Mouse (Mus musculus): ENCODE data around the gene Pyroxd2. TPM values are rescaled to one million over a fixed set of nuclear protein-coding genes. Genes with fewer than 3 reads are reported as not detected.
"Not testable (repeated sequence)": the region's sequence is repeated elsewhere in the genome, so short reads cannot be mapped to it uniquely, and the experiment has no call there.

Gene Pyroxd2
- total RNA-seq, 4 experiments from 2014 or later, result 0.53 to 1.2 (median 0.87) TPM

DNA sequence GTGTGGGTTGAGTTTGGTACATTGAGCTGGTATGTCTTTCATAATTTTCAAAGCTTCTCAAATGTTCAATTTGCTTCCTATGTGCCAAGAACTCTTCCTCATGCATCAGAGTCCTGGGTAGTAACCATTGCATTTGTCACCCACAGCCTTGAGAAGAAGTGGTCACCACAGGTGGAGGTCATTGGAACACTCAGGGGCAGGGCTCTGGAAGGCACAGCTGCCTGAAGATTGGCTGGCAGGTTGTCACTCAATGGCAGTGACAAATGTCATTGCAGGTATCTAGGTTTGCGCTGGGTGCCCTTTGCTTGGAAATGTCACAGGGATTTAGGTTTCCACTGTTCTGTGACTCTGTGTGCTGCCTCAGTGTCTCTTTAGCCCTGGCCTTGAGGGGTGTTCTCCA, 62.3 kb downstream of the Pyroxd2 start:
- DNase-seq (ENCODE audit: low spot score in 2 of 2), result no peak

- no peak for DNase-seq (ENCODE audit: low spot score in 2 of 2)
Observed at GRCm38 (mm10) chr19:42689786-42690185, 62.8 kb downstream of the Pyroxd2 start.

DNA sequence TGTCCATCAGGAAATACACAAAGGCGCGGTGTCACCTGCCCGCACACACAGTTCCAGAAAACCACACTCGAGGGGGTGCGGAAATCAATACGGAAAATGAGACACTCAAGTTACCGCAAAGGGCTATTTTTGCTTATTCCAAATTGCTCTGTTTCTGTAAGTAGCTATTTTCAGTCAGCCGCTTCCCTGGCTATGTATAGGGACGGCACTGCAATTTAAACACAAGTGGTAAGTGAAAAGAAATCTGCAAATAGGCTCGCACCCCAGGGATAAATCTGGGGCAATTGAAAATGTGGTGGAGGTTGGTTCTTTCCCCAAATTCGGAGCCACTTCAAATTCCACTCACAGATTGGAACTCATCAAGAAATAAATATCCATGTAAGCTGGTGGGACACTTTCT, 63.3 kb downstream of the Pyroxd2 start:
- DNase-seq (ENCODE audit: low spot score in 2 of 2), result no peak

DNA sequence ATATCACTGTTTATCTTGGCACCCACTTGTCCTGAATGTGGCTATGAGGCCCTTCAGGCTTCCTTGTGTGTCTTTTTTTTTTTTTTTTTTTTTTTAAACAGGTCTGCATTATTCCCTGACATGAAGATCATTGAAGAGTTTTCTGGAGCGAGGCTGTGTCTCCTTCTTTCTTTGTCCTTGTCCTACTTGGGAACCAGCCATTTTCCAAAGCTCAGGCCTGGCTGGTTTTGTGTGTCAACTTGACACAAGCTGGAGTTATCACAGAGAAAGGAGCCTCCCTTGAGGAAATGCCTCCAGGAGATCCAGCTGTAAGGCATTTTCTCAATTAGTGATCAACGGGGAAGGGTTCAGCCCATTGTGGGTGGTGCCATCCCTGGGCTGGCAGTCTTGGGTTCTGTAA, 69.8 kb downstream of the Pyroxd2 start:
- DNase-seq (ENCODE audit: low spot score in 2 of 2), result not testable (repeated sequence)

GRCm38 (mm10) chr19:42678191-42678590, 74.4 kb downstream of the Pyroxd2 start:
- no peak for DNase-seq (ENCODE audit: low spot score in 2 of 2)

GRCm38 (mm10) chr19:42677452-42677851, 75.1 kb downstream of the Pyroxd2 start:
- DNase-seq (ENCODE audit: low spot score in 2 of 2), result no peak

DNA sequence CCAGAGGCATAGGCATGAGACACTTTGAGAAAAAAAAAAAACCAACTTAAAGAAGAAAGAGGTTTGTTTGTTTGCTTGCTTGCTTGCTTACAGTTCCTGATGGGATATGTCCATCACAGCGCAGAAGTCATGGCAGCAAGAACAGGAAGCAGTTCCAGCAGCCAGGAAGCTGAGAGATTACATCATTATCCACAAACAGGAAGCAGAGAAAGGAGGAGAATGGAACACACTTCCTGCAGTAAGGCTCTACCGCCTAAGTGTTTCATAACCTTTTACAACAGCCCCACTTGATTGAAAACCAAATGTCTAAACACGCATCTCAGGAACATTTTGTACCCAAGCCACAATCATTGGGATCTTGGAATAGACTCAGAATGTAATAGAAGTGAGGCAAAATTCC, 75.6 kb downstream of the Pyroxd2 start:
- DNase-seq (ENCODE audit: low spot score in 2 of 2), result no peak

Other genes with a start within 250 kb of the Pyroxd2 start
- 10 to 100 TPM; 11.2 to 15.9 (median 13.3) TPM for gene R3hcc1l, start 234.0 kb downstream of the Pyroxd2 start, total RNA-seq (2022)
- 1 to 10 TPM in 2 of 4 experiments, under 1 TPM in 2; 0.56 to 1.3 (median 1.1) TPM for gene Loxl4, start 140.0 kb downstream of the Pyroxd2 start, total RNA-seq (2022)
- 1 to 10 TPM in 1 of 4 experiments, under 1 TPM in 3; 0.46 to 1.0 (median 0.86) TPM for gene Hps1, start 27.2 kb upstream of the Pyroxd2 start, total RNA-seq (2022)